Mouse (Mus musculus) CD4-positive helper T cell, adult 2 months (primary cell): Measurements from ENCODE around the gene Rpp25.

Source experiments
- DNase-seq: peaks from one replicate; pipeline ENCODE4 v3.0.0-alpha.2; 2012; ENCODE audit warnings: low read depth, missing footprints, low spot score

The Rpp25 gene

GRCm38 (mm10) chr9:57554753-57555152 is 50.9 kb downstream of the Rpp25 start:
- DNase-seq: no peak
